Mouse (Mus musculus) megakaryocyte, embryonic 14.5 days (primary cell): ENCODE data around the gene Mrps21. TPM values are rescaled to one million over a fixed set of nuclear protein-coding genes. Genes with fewer than 3 reads are reported as not detected.

ENCODE experiments used
- H3K27me3 ChIP-seq: replicated peaks from 2 replicates; pipeline ENCODE3; 2012; ENCODE audit warnings: inconsistent platforms
- H3K36me3 ChIP-seq: replicated peaks from 2 replicates; pipeline ENCODE3; 2012; ENCODE audit warnings: low read length, inconsistent platforms, mixed read lengths
- H3K4me1 ChIP-seq: 2 replicates; pipeline ENCODE4 v1.6.1; 2012; ENCODE audit warnings: inconsistent platforms
- H3K4me3 ChIP-seq: replicated peaks from 2 replicates; pipeline ENCODE3; 2012; ENCODE audit warnings: moderate library complexity, mild to moderate bottlenecking, inconsistent platforms
- H3K9me3 ChIP-seq: 2 replicates; pipeline ENCODE4 v1.6.1; 2012; ENCODE audit warnings: inconsistent platforms
- FLI1 ChIP-seq: IDR thresholded peaks from 2 replicates; pipeline ENCODE4 v1.6.1; 2012; ENCODE audit warnings: low read length, inconsistent platforms, mixed read lengths
- GATA1 ChIP-seq: IDR thresholded peaks from 3 replicates; pipeline ENCODE4 v1.6.1; 2012; ENCODE audit warnings: mixed read lengths, low read length, inconsistent platforms, borderline replicate concordance
- polyA plus RNA-seq: library from polyadenylated mRNA; stranded (reverse); fragments of >175 nt; gene quantifications from 2 replicates; pipeline ENCODE4 v1.2.3, GENCODE M21; 2012; ENCODE audit warnings: low replicate concordance; ENCODE audit not compliant: insufficient read depth

Gene Mrps21
- polyA plus RNA-seq, 1 experiment, result 191 TPM

DNA sequence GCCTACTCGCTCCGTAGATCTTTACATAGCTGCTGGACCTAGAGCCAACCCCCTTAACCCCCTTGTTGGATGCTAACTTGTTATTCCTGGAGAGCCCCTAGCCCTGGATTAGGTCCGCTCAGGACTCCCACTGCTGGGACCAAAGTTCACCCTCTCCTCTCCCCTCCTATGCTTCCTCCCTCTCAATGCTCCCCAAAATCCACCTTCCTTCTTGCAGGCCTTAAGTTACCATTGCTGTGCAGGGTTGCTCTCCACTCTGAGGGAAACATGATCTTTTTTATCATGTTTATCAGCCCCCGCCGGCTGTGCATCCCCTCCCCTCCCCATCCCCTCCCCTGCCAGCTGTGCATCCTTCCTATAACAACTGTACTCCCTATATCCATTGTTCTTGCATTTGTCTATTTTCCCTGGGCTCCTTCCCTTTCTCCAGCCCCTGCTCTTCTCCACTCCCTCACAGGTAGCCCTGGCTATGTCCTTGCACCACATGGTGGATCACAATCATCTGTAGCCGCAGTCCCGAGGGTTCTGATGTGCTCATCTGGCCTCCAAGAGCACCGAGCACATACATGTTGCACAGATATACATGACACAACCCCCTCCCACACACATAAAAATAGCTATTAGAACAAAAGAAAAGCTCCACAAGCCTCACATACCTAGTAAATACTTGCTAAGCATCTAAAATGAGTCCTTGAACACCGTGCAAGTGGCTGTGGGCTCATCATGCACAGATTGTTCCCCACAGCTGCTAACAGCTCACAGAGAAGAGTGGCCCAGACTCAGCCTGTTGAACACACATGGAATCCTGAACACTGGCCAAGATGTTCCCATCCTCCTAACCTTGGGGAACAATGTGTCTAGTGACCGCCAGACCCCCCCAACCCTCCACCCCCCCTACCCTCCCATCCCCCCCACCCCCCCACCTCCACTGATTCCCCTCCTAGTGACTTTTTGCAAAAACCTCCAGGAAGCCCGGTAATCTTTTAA, 21.0 kb upstream of the Mrps21 start:
- Histone ChIP-seq H3K4me1 (peaks cover 55% of the 10 kb centered on the region), H3K36me3 (peaks cover 9% of the 10 kb centered on the region), H3K9me3 (no peaks in the 10 kb centered on the region), H3K27me3 (peaks cover 3% of the 10 kb centered on the region), H3K4me3 (peak overlapping the region; percentile 90)
- no peak for TF ChIP-seq FLI1
- TF ChIP-seq GATA1, result no peak

- Histone ChIP-seq H3K36me3 (peaks cover 12% of the 10 kb centered on the region), H3K4me1 (peaks cover 55% of the 10 kb centered on the region)
- no peak for TF ChIP-seq FLI1
- no peak for TF ChIP-seq GATA1
These were observed 20.1 kb upstream of the Mrps21 start, which contains the start of gene BC028528 for GRCm38 (mm10) chr3:95891211-95892065. Gene BC028528 (minus strand): TSS chr3:95892005.

DNA sequence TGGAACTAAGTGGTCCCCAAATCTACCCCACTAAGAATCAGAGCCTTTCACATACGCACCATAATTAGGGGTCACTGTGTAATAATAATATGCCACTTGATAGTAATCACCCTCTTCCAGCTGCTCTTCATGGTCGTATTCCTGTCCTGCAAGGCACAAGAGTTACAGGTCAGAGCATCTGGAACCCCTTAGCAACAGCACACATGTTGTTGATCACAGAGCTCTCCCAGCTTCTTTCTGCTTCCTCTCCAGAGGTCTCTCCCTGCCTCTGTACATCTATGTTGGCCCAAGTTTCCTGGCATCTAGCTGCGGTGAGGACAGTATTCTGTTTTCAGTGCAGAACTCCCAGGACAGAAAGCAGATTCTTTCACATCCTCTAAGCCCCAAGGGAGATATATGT, 18.3 kb upstream of the Mrps21 start:
- peaks cover 43% of the 10 kb centered on the region for H3K4me1 ChIP-seq
- peaks cover 4% of the 10 kb centered on the region for H3K36me3 ChIP-seq
- no peak overlapping the region for H3K4me3 ChIP-seq
- no peaks in the 10 kb centered on the region for H3K9me3 ChIP-seq
- peaks cover 4% of the 10 kb centered on the region for H3K27me3 ChIP-seq
- TF ChIP-seq FLI1, result no peak
- no peak for TF ChIP-seq GATA1

More at GRCm38 (mm10) chr3:95891211-95892065, 20.1 kb upstream of the Mrps21 start, which contains the start of gene BC028528:
- H3K27me3 ChIP-seq, result peaks cover 3% of the 10 kb centered on the region
- no peaks in the 10 kb centered on the region for H3K9me3 ChIP-seq
- H3K4me3 ChIP-seq, result peak within 1 kb of the TSS; percentile 90

DNA sequence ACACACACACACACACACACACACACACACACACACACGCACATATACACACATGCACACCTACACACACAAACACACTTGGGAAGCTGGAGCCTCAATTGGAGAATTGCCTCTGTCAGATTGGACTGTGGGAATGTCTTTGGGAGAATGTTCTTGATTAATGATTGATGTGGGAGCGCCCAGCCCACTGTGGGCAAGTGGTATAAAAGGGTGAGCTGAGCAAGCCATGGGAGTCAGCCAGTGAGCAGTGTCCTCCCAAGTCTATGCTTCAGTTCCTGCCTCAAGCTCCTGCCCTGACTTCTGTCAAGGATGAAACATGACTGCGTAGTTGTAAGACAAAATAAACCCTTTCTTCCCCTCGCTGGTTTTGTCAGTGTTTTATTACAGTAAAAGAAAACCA, 16.3 kb upstream of the Mrps21 start:
- Histone ChIP-seq H3K4me3 (no peak overlapping the region), H3K27me3 (peaks cover 4% of the 10 kb centered on the region), H3K36me3 (peaks cover 7% of the 10 kb centered on the region), H3K9me3 (no peaks in the 10 kb centered on the region), H3K4me1 (peaks cover 40% of the 10 kb centered on the region)
- TF ChIP-seq GATA1 (no peak), FLI1 (no peak)

GRCm38 (mm10) chr3:95884400-95884799, 13.1 kb upstream of the Mrps21 start:
- no peaks in the 10 kb centered on the region for H3K9me3 ChIP-seq
- H3K4me3 ChIP-seq, result no peak overlapping the region
- peaks cover 35% of the 10 kb centered on the region for H3K4me1 ChIP-seq
- TF ChIP-seq FLI1, result no peak
- no peak for TF ChIP-seq GATA1
- peaks cover 4% of the 10 kb centered on the region for H3K27me3 ChIP-seq
- peaks cover 17% of the 10 kb centered on the region for H3K36me3 ChIP-seq

DNA sequence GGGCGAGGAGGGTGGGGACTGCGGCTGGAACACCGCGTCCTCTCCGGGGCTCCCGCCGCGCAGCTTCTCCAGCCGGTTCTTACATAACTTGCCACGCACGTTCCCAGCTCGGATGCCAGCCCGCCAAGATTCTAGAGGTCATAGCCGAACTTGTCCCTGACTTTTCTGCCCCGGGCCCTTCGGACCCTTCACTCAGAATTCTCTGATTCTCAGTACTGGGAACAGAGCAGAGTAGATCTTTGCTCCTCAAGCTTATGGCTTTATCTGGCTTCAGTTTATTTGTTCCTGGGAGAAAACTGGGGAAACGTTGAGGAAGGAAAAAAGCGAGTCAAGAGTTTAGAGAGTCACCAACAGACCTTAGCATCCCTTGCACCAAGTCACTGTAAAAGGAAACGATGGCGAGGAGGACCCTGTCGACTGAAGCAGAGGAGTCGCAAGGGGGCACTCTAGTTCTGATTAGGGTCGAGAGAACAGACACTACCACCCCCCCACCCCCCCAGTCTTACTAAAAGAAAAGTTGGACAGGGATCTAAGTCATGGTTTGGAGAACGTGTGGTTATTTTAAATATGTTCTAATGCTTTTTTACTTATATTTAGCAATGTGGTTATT, 11.6 kb upstream of the Mrps21 start:
- H3K9me3 ChIP-seq, result no peaks in the 10 kb centered on the region
- TF ChIP-seq GATA1 (no peak), FLI1 (no peak)
- H3K4me3 ChIP-seq, result peak overlapping the region; percentile 93
- peaks cover 34% of the 10 kb centered on the region for H3K4me1 ChIP-seq
- H3K27me3 ChIP-seq, result peaks cover 4% of the 10 kb centered on the region
- H3K36me3 ChIP-seq, result peaks cover 27% of the 10 kb centered on the region

DNA sequence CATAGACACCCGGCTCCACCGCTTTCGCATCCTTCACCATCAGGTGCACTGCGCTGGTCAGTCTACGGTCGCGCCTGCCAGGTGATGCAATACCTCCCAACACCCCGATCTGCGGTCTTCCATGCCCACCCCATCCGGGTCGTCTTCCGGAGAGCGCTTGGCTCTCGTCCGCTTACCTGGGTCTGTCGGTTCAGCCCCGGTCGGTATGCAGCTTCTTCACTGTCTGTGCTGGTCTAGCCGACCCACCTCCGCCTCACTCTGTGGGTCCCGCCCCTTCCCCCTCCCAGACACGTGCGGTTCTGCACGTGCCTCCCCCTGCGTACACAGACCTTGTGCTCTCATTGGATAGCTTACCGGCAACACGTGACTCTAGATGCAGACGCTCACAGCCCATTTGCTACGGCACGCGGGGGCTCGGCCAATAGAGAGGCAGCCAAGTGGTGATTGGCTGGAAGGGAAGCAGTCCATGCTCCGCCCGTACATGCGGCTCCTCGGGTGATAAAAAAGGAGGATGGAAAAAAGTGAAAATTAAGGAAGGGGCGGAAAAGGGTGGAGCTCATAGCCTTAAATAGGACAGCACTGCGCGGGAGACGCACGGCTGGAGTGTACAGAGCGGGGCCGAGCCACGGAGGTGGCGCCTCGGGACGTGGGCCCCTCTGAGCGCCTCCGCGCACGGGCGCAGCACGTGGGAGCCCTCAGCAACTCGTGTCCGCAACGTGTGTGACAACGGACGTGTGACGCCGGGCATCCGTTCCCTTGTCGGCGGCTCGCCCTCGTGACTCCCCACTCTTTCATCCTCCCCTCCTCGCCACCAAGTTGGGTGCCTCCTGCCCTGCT, 10.9 kb upstream of the Mrps21 start, which contains the start of gene Ciart:
Ciart (minus strand) TSS at position 273 of the 837 bp plus-strand sequence.
- no peak for TF ChIP-seq FLI1
- TF ChIP-seq GATA1, result no peak
- Histone ChIP-seq H3K36me3 (peaks cover 33% of the 10 kb centered on the region), H3K9me3 (no peaks in the 10 kb centered on the region), H3K4me3 (peak within 1 kb of the TSS; percentile 93), H3K27me3 (peaks cover 1% of the 10 kb centered on the region), H3K4me1 (peaks cover 29% of the 10 kb centered on the region)

GRCm38 (mm10) chr3:95879063-95879462, 7.7 kb upstream of the Mrps21 start:
- no peak for TF ChIP-seq FLI1
- no peak for TF ChIP-seq GATA1
- Histone ChIP-seq H3K9me3 (no peaks in the 10 kb centered on the region), H3K4me1 (peaks cover 40% of the 10 kb centered on the region), H3K4me3 (no peak overlapping the region), H3K36me3 (peaks cover 37% of the 10 kb centered on the region), H3K27me3 (no peaks in the 10 kb centered on the region)
